Comparison of ENCODE assay signal across 20 mouse cellular contexts in genomic region chr4:123530976-123531375, GRCm38 (mm10).
A peak's percentile ranks its signal among the peaks of the same experiment; 100 is the strongest.
DNase-seq lines count a peak whose midpoint lies in the region; ATAC-seq and TF ChIP-seq lines count a peak whose summit lies in the region.
"Had no signal": no experiment of that assay in that cellular context is flagged by ENCODE, and none has a peak within 500 bp of the region (broad histone marks: within the 10 kb centered on the region; RNA-seq: fewer than 3 reads in every experiment).

No protein-coding gene starts in this region.

- H3K9ac ChIP-seq in liver, adult 2 months (ENCODE audit: low read depth, low read length): no peak overlapping the region
- H3K9ac ChIP-seq in liver, embryonic 11.5 days (ENCODE audit: low read depth, low read length): no peak overlapping the region
- H3K9ac ChIP-seq in ES-E14 (ENCODE audit: insufficient read depth, low read depth, low read length, poor library complexity, severe bottlenecking): no peak overlapping the region
- no peak overlapping the region for H3K9ac ChIP-seq in hindbrain, embryonic 13.5 days
- H3K9ac ChIP-seq: embryonic facial prominence, embryonic 12.5 days; forebrain, embryonic 13.5 days; forebrain, embryonic 15.5 days; forebrain, postnatal 0 days had no signal

- in situ Hi-C loops in ES-E14 (cut with MboI; ENCODE audit: low sequenced_read_pairs in 2 of 2, unreplicated experiment in 2 of 2): no loop called here

- no peak for ATAC-seq in liver, embryonic 11.5 days (replicated peaks; ENCODE audit: low FRiP score)
- no peak for ATAC-seq in hindbrain, embryonic 13.5 days (ENCODE audit: low FRiP score)
- ATAC-seq: activated CD4-positive, CD25-positive, alpha-beta regulatory T cell, adult 4 months; forebrain, embryonic 13.5 days; forebrain, embryonic 15.5 days; forebrain, postnatal 0 days had no signal

- WGBS in liver, adult 2 months: 58% methylated on average over 6 of the region's 6 CpGs
- WGBS in liver, embryonic 11.5 days: 76% methylated on average over 6 of the region's 6 CpGs
- 90% methylated on average over 6 of the region's 6 CpGs for WGBS in hindbrain, embryonic 13.5 days

- TF ChIP-seq POLR2A in liver, adult 2 months (IDR thresholded peaks at IDR 0.05; ENCODE audit: extremely low read depth, insufficient read depth, low read length): no peak

- H3K27me3 ChIP-seq in liver, adult 2 months (ENCODE audit: control insufficient read depth, insufficient read depth, low read length): no peaks in the 10 kb centered on the region
- H3K27me3 ChIP-seq in liver, embryonic 11.5 days (replicated peaks; ENCODE audit: control insufficient read depth, insufficient read depth, low read length): no peaks in the 10 kb centered on the region
- no peaks in the 10 kb centered on the region for H3K27me3 ChIP-seq in hindbrain, embryonic 13.5 days
- H3K27me3 ChIP-seq: embryonic facial prominence, embryonic 12.5 days; forebrain, embryonic 13.5 days; forebrain, embryonic 15.5 days had no signal

- no peak overlapping the region for H3K27ac ChIP-seq in liver, adult 2 months (replicated peaks; ENCODE audit: insufficient read depth, low read depth, low read length)
- H3K27ac ChIP-seq in liver, embryonic 11.5 days (ENCODE audit: low read depth, low read length): no peak overlapping the region
- H3K27ac ChIP-seq in ES-E14 (ENCODE audit: insufficient read depth, low read depth, low read length, poor library complexity, severe bottlenecking): no peak overlapping the region
- no peak overlapping the region for H3K27ac ChIP-seq in hindbrain, embryonic 13.5 days
- H3K27ac ChIP-seq: embryonic facial prominence, embryonic 10.5 days; embryonic facial prominence, embryonic 12.5 days; forebrain, embryonic 13.5 days; forebrain, embryonic 15.5 days had no signal

- DNase-seq in liver, adult 2 months (ENCODE audit: extremely low read depth, low read depth, low spot score): peak; percentile 37
- DNase-seq in liver, embryonic 11.5 days (ENCODE audit: low spot score): no peak
- DNase-seq in ES-E14 (ENCODE audit: low read depth, low spot score): peak; percentile 56
- peak; percentile 39 for DNase-seq in WW6 (ENCODE audit: low read depth, low spot score)
- no peak for DNase-seq in frontal cortex, postnatal 25 days (ENCODE audit: low spot score in 2 of 2)
- no peak for DNase-seq in cerebellum, postnatal 10 days
- DNase-seq: adrenal gland, adult 8-10 months; adrenal gland, postnatal 14 days; cerebellum, adult 11 months; cerebellum, adult 18-20 months; cerebellum, adult 8-10 months; cerebellum, adult 9-11 months; cerebellum, postnatal 25 days; forebrain, postnatal 0 days had no signal

- no peak overlapping the region for H3K4me3 ChIP-seq in liver, adult 2 months (ENCODE audit: insufficient read depth, low read depth, low read length)
- no peak overlapping the region for H3K4me3 ChIP-seq in liver, embryonic 11.5 days (ENCODE audit: low read depth, low read length)
- no peak overlapping the region for H3K4me3 ChIP-seq in ES-E14 (ENCODE audit: insufficient read depth in 1 of 2, low read depth in 1 of 2, low read length in 2 of 2, poor library complexity in 1 of 2, severe bottlenecking in 1 of 2)
- no peak overlapping the region for H3K4me3 ChIP-seq in hindbrain, embryonic 13.5 days
- H3K4me3 ChIP-seq: embryonic facial prominence, embryonic 10.5 days; embryonic facial prominence, embryonic 12.5 days; forebrain, embryonic 13.5 days; forebrain, embryonic 15.5 days had no signal

- H3K79me2 ChIP-seq in liver, adult 2 months (ENCODE audit: control insufficient read depth, insufficient read depth, low read length): peaks cover 28% of the 10 kb centered on the region

- peaks cover 8% of the 10 kb centered on the region for H3K4me1 ChIP-seq in liver, adult 2 months (ENCODE audit: control insufficient read depth, insufficient read depth, low read length)
- no peaks in the 10 kb centered on the region for H3K4me1 ChIP-seq in liver, embryonic 11.5 days (replicated peaks; ENCODE audit: control insufficient read depth, insufficient read depth, low read length)
- H3K4me1 ChIP-seq in ES-E14 (ENCODE audit: control insufficient read depth in 2 of 2, insufficient read depth in 2 of 2, low read length in 2 of 2, poor library complexity in 1 of 2): peaks cover 4% of the 10 kb centered on the region in 2 experiments; a peak in 3 of 4 replicates
- peaks cover 39% of the 10 kb centered on the region for H3K4me1 ChIP-seq in hindbrain, embryonic 13.5 days (replicated peaks)

- no peaks in the 10 kb centered on the region for H3K9me3 ChIP-seq in liver, embryonic 11.5 days (ENCODE audit: control insufficient read depth, low read length)
- no peaks in the 10 kb centered on the region for H3K9me3 ChIP-seq in ES-E14 (ENCODE audit: control insufficient read depth, insufficient read depth, low read depth, low read length)
- H3K9me3 ChIP-seq in hindbrain, embryonic 13.5 days: no peaks in the 10 kb centered on the region
- H3K9me3 ChIP-seq: embryonic facial prominence, embryonic 10.5 days; embryonic facial prominence, embryonic 12.5 days; forebrain, embryonic 13.5 days; forebrain, embryonic 15.5 days had no signal

- no peak for TF ChIP-seq CTCF in liver, adult 2 months (IDR thresholded peaks at IDR 0.05; ENCODE audit: low read depth, low read length)

- no peak overlapping the region for H3K4me2 ChIP-seq in liver, embryonic 11.5 days
- H3K4me2 ChIP-seq in hindbrain, embryonic 13.5 days: no peak overlapping the region
- H3K4me2 ChIP-seq: embryonic facial prominence, embryonic 12.5 days; forebrain, embryonic 13.5 days; forebrain, embryonic 15.5 days had no signal

- H3K36me3 ChIP-seq in liver, adult 2 months (ENCODE audit: control insufficient read depth, insufficient read depth, low read length): 0 out of 2 replicates have a peak, but pooled peaks cover 3% of the 10 kb centered on the region
- H3K36me3 ChIP-seq in liver, embryonic 11.5 days (ENCODE audit: control insufficient read depth, insufficient read depth, low read length): no peaks in the 10 kb centered on the region
- H3K36me3 ChIP-seq in ES-E14 (ENCODE audit: control insufficient read depth, insufficient read depth, low read length, poor library complexity, severe bottlenecking): peaks cover 3% of the 10 kb centered on the region; the same call in 1 of the 2 replicates
- no peaks in the 10 kb centered on the region for H3K36me3 ChIP-seq in hindbrain, embryonic 13.5 days
- H3K36me3 ChIP-seq: embryonic facial prominence, embryonic 12.5 days; forebrain, embryonic 15.5 days had no signal

TF ChIP-seq in ES-E14, 5 proteins besides CTCF, POLR2A, EP300 and RAD21:
- no peak for TF ChIP-seq CHD2 (IDR thresholded peaks at IDR 0.05; ENCODE audit: low read depth, low read length)
- TF ChIP-seq HCFC1 (IDR thresholded peaks at IDR 0.05; ENCODE audit: borderline replicate concordance, insufficient read depth, low read length): no peak
- no peak for TF ChIP-seq ZNF384 (IDR thresholded peaks at IDR 0.05; ENCODE audit: low read depth, low read length)
- TF ChIP-seq MAFK (IDR thresholded peaks at IDR 0.05; ENCODE audit: insufficient read depth, low read depth, low read length): no peak

Comparison
In these comparisons a context has a peak if more than half of its experiments do, and no peak if none do; other contexts are left out.
1. DNase-seq: peak in liver, adult 2 months (single experiment), ES-E14 (single experiment) and WW6 (single experiment); none in liver, embryonic 11.5 days (single experiment), frontal cortex, postnatal 25 days (0 of 2) and cerebellum, postnatal 10 days (0 of 2).